Mouse (Mus musculus) CH12.LX (cell line): ENCODE results near the gene Hoxd8. TPM values are rescaled to one million over a fixed set of nuclear protein-coding genes. Genes with fewer than 3 reads are reported as not detected.

Experiments used
- DNase-seq: peaks from one replicate; pipeline ENCODE4 v3.0.0-alpha.2; 2013; ENCODE audit errors: extremely low read depth
- H3K27ac ChIP-seq: 2 replicates; pipeline ENCODE4 v1.5.1; 2012; ENCODE audit warnings: low read depth, mild to moderate bottlenecking, control low read depth, moderate library complexity; ENCODE audit not compliant: insufficient read depth
- H3K27me3 ChIP-seq: replicated peaks from 2 replicates; pipeline ENCODE3; 2012; ENCODE audit warnings: inconsistent platforms
- H3K36me3 ChIP-seq, 2 experiments: replicated peaks in 1 of 2; 2 replicates each; pipeline versions ENCODE3 to v1.6.1; 2012; ENCODE audit warnings: inconsistent platforms in 1 of 2, low read length in 1 of 2, mild to moderate bottlenecking in 1 of 2, mixed read lengths in 1 of 2, moderate library complexity in 1 of 2; ENCODE audit not compliant: control insufficient read depth in 1 of 2, insufficient read depth in 1 of 2
- H3K4me1 ChIP-seq, 2 experiments: 2 replicates each; pipeline ENCODE4 v1.6.1; 2012; ENCODE audit warnings: inconsistent platforms in 1 of 2, moderate library complexity in 1 of 2; ENCODE audit not compliant: insufficient read depth in 2 of 2, control insufficient read depth in 1 of 2
- H3K4me2 ChIP-seq: 2 replicates; pipeline ENCODE4 v1.6.1; 2012; ENCODE audit warnings: low read depth, mild to moderate bottlenecking, control low read depth; ENCODE audit not compliant: poor library complexity, insufficient read depth, severe bottlenecking
- H3K4me3 ChIP-seq, 3 experiments: fragments of 150-350 bp in 1 of 3; sonication (generic) in 1 of 3; replicated peaks in 1 of 3; 2 replicates each; pipeline versions ENCODE3 to v1.5.1; 2011 to 2012; ENCODE audit warnings: low read depth in 2 of 3, low read length in 2 of 3, mild to moderate bottlenecking in 2 of 3, moderate library complexity in 2 of 3, control low read depth in 1 of 3, improper control_type of control experiment in 1 of 3, inconsistent platforms in 1 of 3, mixed read lengths in 1 of 3; ENCODE audit not compliant: poor library complexity in 1 of 3
- H3K79me2 ChIP-seq: replicated peaks from 2 replicates; pipeline ENCODE4 v1.6.1; 2012; ENCODE audit warnings: mild to moderate bottlenecking, moderate library complexity; ENCODE audit not compliant: control insufficient read depth, poor library complexity, insufficient read depth, severe bottlenecking; ENCODE audit errors: extremely low read depth
- H3K9ac ChIP-seq: 2 replicates; pipeline ENCODE4 v1.6.1; 2012; ENCODE audit warnings: low read depth, mild to moderate bottlenecking, control low read depth, moderate library complexity; ENCODE audit not compliant: insufficient read depth
- H3K9me3 ChIP-seq: replicated peaks from 2 replicates; pipeline ENCODE3; 2012; ENCODE audit warnings: low read length, inconsistent platforms, mixed read lengths
- BHLHE40 ChIP-seq: IDR thresholded peaks from 2 replicates; pipeline ENCODE4 v1.6.1; 2011; ENCODE audit warnings: mild to moderate bottlenecking, low read depth, low read length, improper control_type of control experiment
- CHD1 ChIP-seq: IDR thresholded peaks from 2 replicates; pipeline ENCODE4 v1.6.1; 2012; ENCODE audit warnings: low read depth, low read length, improper control_type of control experiment, inconsistent platforms
- CHD2 ChIP-seq: IDR thresholded peaks from 2 replicates; pipeline ENCODE4 v1.6.1; 2011; ENCODE audit warnings: low read length, improper control_type of control experiment
- HCFC1 ChIP-seq: IDR thresholded peaks from 2 replicates; pipeline ENCODE4 v1.6.1; 2012; ENCODE audit warnings: low read depth, mild to moderate bottlenecking, inconsistent platforms, low read length, improper control_type of control experiment
- IRF4 ChIP-seq: IDR thresholded peaks from 2 replicates; pipeline ENCODE4 v1.6.1; 2014; ENCODE audit warnings: low read depth, mild to moderate bottlenecking, inconsistent platforms, low read length, improper control_type of control experiment
- JUN ChIP-seq: IDR thresholded peaks from 2 replicates; pipeline ENCODE4 v1.6.1; 2011; ENCODE audit warnings: low read depth, mild to moderate bottlenecking, low read length, improper control_type of control experiment, moderate library complexity; ENCODE audit not compliant: insufficient read depth
- JUND ChIP-seq: conservative IDR thresholded peaks from 2 replicates; pipeline ENCODE4 v1.6.1; 2011; ENCODE audit warnings: low read depth, low read length, improper control_type of control experiment
- MAFK ChIP-seq: IDR thresholded peaks from 2 replicates; pipeline ENCODE4 v1.6.1; 2011; ENCODE audit warnings: low read length, improper control_type of control experiment; ENCODE audit not compliant: insufficient replicate concordance
- MYC ChIP-seq: IDR thresholded peaks from 2 replicates; pipeline ENCODE4 v1.6.1; 2011; ENCODE audit warnings: low read depth, mild to moderate bottlenecking, improper control_type of control experiment, low read length
- NRF1 ChIP-seq: IDR thresholded peaks from 2 replicates; pipeline ENCODE4 v1.6.1; 2014; ENCODE audit warnings: low read depth, mild to moderate bottlenecking, inconsistent platforms, low read length, improper control_type of control experiment, moderate library complexity
- PAX5 ChIP-seq: IDR thresholded peaks from 2 replicates; pipeline ENCODE4 v1.6.1; 2012; ENCODE audit warnings: low read length, inconsistent platforms, mixed read lengths
- POLR2AphosphoS2 ChIP-seq: IDR thresholded peaks from 2 replicates; pipeline ENCODE4 v1.6.1; 2011; ENCODE audit warnings: low read depth, low read length, improper control_type of control experiment
- RAD21 ChIP-seq: IDR thresholded peaks from 2 replicates; pipeline ENCODE4 v1.6.1; 2011; ENCODE audit warnings: low read depth, mild to moderate bottlenecking, low read length, improper control_type of control experiment, moderate library complexity
- RCOR1 ChIP-seq: conservative IDR thresholded peaks from 2 replicates; pipeline ENCODE4 v1.6.1; 2012; ENCODE audit warnings: low read depth, mild to moderate bottlenecking, inconsistent platforms, low read length, improper control_type of control experiment
- SIN3A ChIP-seq: IDR thresholded peaks from 2 replicates; pipeline ENCODE4 v1.6.1; 2012; ENCODE audit warnings: low read length, improper control_type of control experiment, inconsistent platforms
- TBP ChIP-seq: conservative IDR thresholded peaks from 2 replicates; pipeline ENCODE4 v1.6.1; 2011; ENCODE audit warnings: low read depth, low read length, improper control_type of control experiment
- TCF12 ChIP-seq: IDR thresholded peaks from 2 replicates; pipeline ENCODE4 v1.6.1; 2014; ENCODE audit warnings: low read depth, mild to moderate bottlenecking, inconsistent platforms, low read length, improper control_type of control experiment
- USF1 ChIP-seq: IDR thresholded peaks from 2 replicates; pipeline ENCODE4 v1.6.1; 2014; ENCODE audit warnings: low read depth, mild to moderate bottlenecking, inconsistent platforms, low read length, improper control_type of control experiment
- USF2 ChIP-seq: conservative IDR thresholded peaks from 2 replicates; pipeline ENCODE4 v1.6.1; 2011; ENCODE audit warnings: low read depth, low read length, improper control_type of control experiment
- ZMIZ1 ChIP-seq: IDR thresholded peaks from 2 replicates; pipeline ENCODE4 v1.6.1; 2012; ENCODE audit warnings: low read depth, mild to moderate bottlenecking, inconsistent platforms, low read length, improper control_type of control experiment
- ZNF384 ChIP-seq: IDR thresholded peaks from 2 replicates; pipeline ENCODE4 v1.6.1; 2012; ENCODE audit warnings: low read depth, low read length, improper control_type of control experiment, inconsistent platforms
- dilution Hi-C: fragments of 300-500 bp; cut with MboI; formaldehyde crosslinking; loops from 2 replicates; pipeline ENCODE4 v1.14.3; 2020; ENCODE audit warnings: low sequenced_read_pairs; ENCODE audit not compliant: extremely low pct_unique_long_range_greater_than_20kb, extremely low pct_ligation_motif_present
- in situ Hi-C: fragments of 300-500 bp; cut with MboI; formaldehyde crosslinking; loops from 3 replicates; pipeline ENCODE4 v1.14.3; 2019; ENCODE audit warnings: low sequenced_read_pairs, low pct_ligation_motif_present, low pct_unique_long_range_greater_than_20kb, mixed read lengths
- polyA plus RNA-seq: library from polyadenylated mRNA; unstranded; fragments of >175 nt; gene quantifications from 2 replicates; pipeline ENCODE4 v1.2.1, GENCODE M21; 2012; ENCODE audit warnings: low read depth; ENCODE audit not compliant: insufficient read length
- total RNA-seq, 2 experiments: library from RNA; depleted of rRNA; stranded (reverse); fragments of 300-350 nt in 1 of 2; fragments of >200 nt in 1 of 2; gene quantifications; 2 replicates each; pipeline ENCODE4 v1.2.3; 2012 to 2014

Gene Hoxd8
- total and polyA plus RNA-seq, 3 experiments, result 0.20 to 0.31 TPM; not detected in 1

- dilution Hi-C loops, result no loop called here
- Histone ChIP-seq H3K9me3 (peaks cover 24% of the 10 kb centered on the region), H3K4me1 (no peaks in the 10 kb centered on the region), H3K79me2 (no peaks in the 10 kb centered on the region), H3K27me3 (no peaks in the 10 kb centered on the region)
- DNase-seq, result no peak
- TF ChIP-seq HCFC1, result no peak
- no peak for TF ChIP-seq SIN3A
- TF ChIP-seq JUND, result no peak
- TF ChIP-seq NRF1, result no peak
- no peak for TF ChIP-seq ZMIZ1
- no peak for TF ChIP-seq BHLHE40
- TF ChIP-seq, all 38 proteins: peak for 0
- in situ Hi-C loops, result loop anchor here (10.0 to 25.0 kb wide), 2 partner anchors 449 to 616 kb away; no protein-coding TSS in a partner anchor
- Histone ChIP-seq H3K36me3 (no peaks in the 10 kb centered on the region), H3K4me2 (no peak overlapping the region), H3K9ac (no peak overlapping the region), H3K4me3 (no peak overlapping the region), H3K27ac (no peak overlapping the region)
Observed at GRCm38 (mm10) chr2:74695813-74696430, 8.5 kb upstream of the Hoxd8 start.

GRCm38 (mm10) chr2:74696442-74697335 lies 7.7 kb upstream of the Hoxd8 start:
- TF ChIP-seq RAD21 (no peak), PAX5 (no peak), BHLHE40 (no peak), CHD1 (no peak), TBP (no peak), POLR2AphosphoS2 (no peak), MYC (no peak), CHD2 (no peak), JUN (no peak), MAFK (no peak), RCOR1 (no peak), USF2 (no peak), HCFC1 (no peak), ZNF384 (no peak), IRF4 (no peak), TCF12 (no peak), USF1 (no peak)
- no peaks in the 10 kb centered on the region for H3K27me3 ChIP-seq
- dilution Hi-C loops, result no loop called here

More at GRCm38 (mm10) chr2:74696442-74697335, 7.7 kb upstream of the Hoxd8 start:
- H3K27ac ChIP-seq, result no peak overlapping the region
- no peak overlapping the region for H3K9ac ChIP-seq
- H3K4me1 ChIP-seq, result no peaks in the 10 kb centered on the region
- no peaks in the 10 kb centered on the region for H3K36me3 ChIP-seq
- no peak for DNase-seq
- in situ Hi-C loops, result loop anchor here (10.0 to 25.0 kb wide), 2 partner anchors 448 to 616 kb away; no protein-coding TSS in a partner anchor
- peaks cover 19% of the 10 kb centered on the region for H3K9me3 ChIP-seq
- no peaks in the 10 kb centered on the region for H3K79me2 ChIP-seq
- no peak overlapping the region for H3K4me2 ChIP-seq
- no peak overlapping the region for H3K4me3 ChIP-seq
